Mouse (Mus musculus) embryonic facial prominence, embryonic 15.5 days (tissue): ENCODE data around the gene Unc119b. TPM values are rescaled to one million over a fixed set of nuclear protein-coding genes. Genes with fewer than 3 reads are reported as not detected.
"Not testable (repeated sequence)": the region's sequence is repeated elsewhere in the genome, so short reads cannot be mapped to it uniquely, and the experiment has no call there.

Source experiments
- ATAC-seq: fragments of 200-750 bp; cut with Nextera tagmentation; 2 replicates; pipeline ENCODE4 v1.8.0; 2017; ENCODE audit warnings: low read depth, moderate TSS enrichment; ENCODE audit not compliant: insufficient number of reproducible peaks, low FRiP score, low TSS enrichment
- H3K27ac ChIP-seq: fragments of 300-500 bp; sonication (generic); replicated peaks from 2 replicates; pipeline ENCODE4 v1.5.1; 2015; ENCODE audit warnings: mild to moderate bottlenecking, inconsistent platforms
- H3K27me3 ChIP-seq: fragments of 300-500 bp; sonication (generic); 2 replicates; pipeline ENCODE4 v1.6.1; 2015; ENCODE audit warnings: inconsistent platforms
- H3K36me3 ChIP-seq: fragments of 300-500 bp; sonication (generic); 2 replicates; pipeline ENCODE4 v1.6.1; 2015; ENCODE audit warnings: mild to moderate bottlenecking, inconsistent platforms
- H3K4me1 ChIP-seq: fragments of 300-500 bp; sonication (generic); 2 replicates; pipeline ENCODE4 v1.6.1; 2015; ENCODE audit warnings: inconsistent platforms
- H3K4me2 ChIP-seq: fragments of 300-500 bp; sonication (generic); replicated peaks from 2 replicates; pipeline ENCODE4 v1.6.1; 2015; ENCODE audit warnings: mild to moderate bottlenecking, inconsistent platforms
- H3K4me3 ChIP-seq: fragments of 300-500 bp; sonication (generic); replicated peaks from 2 replicates; pipeline ENCODE4 v1.5.1; 2015; ENCODE audit warnings: mild to moderate bottlenecking, inconsistent platforms
- H3K9ac ChIP-seq: fragments of 300-500 bp; sonication (generic); 2 replicates; pipeline ENCODE4 v1.6.1; 2015; ENCODE audit warnings: inconsistent platforms
- H3K9me3 ChIP-seq: fragments of 300-500 bp; sonication (generic); replicated peaks from 2 replicates; pipeline ENCODE4 v1.6.1; 2016; ENCODE audit warnings: inconsistent platforms
- WGBS: fragments of 180-500 bp; shearing (Covaris S2); methylation state at CpG from one replicate; pipeline ENCODE4 v1.1.7; 2015; 5-methylcytosine and 5-hydroxymethylcytosine counted together
- polyA plus RNA-seq: library from polyadenylated mRNA; unstranded; fragments of >200 nt; fragmentation: Nextera tagmentation; extraction: Ambion mirVana; gene quantifications from 2 replicates; pipeline ENCODE4 v1.2.1, GENCODE M21; 2015

Gene Unc119b
- polyA plus RNA-seq, 1 experiment from 2014 or later = 42.2 TPM

- no peak for ATAC-seq
- H3K36me3 ChIP-seq = peaks cover 3% of the 10 kb centered on the region
- H3K9me3 ChIP-seq = no peaks in the 10 kb centered on the region
- no peaks in the 10 kb centered on the region for H3K27me3 ChIP-seq
- 42% methylated on average over 7 of the region's 7 CpGs for WGBS
- H3K27ac ChIP-seq = peak overlapping the region; percentile 69
- peaks cover 69% of the 10 kb centered on the region for H3K4me1 ChIP-seq
- H3K4me2 ChIP-seq = peak overlapping the region; percentile 80
- H3K9ac ChIP-seq = peak overlapping the region; percentile 35; the same call in 1 of the 2 replicates
- H3K4me3 ChIP-seq = peak overlapping the region; percentile 99
Measured at GRCm38 (mm10) chr5:115156401-115156800, 21.6 kb upstream of the Unc119b start.

GRCm38 (mm10) chr5:115155831-115156230 is 21.1 kb upstream of the Unc119b start:
- H3K4me3 ChIP-seq = peak overlapping the region; percentile 99
- peak overlapping the region; percentile 80 for H3K4me2 ChIP-seq
- peak overlapping the region; percentile 69 for H3K27ac ChIP-seq
- no peaks in the 10 kb centered on the region for H3K9me3 ChIP-seq
- peak overlapping the region; percentile 19 for H3K9ac ChIP-seq
- no peaks in the 10 kb centered on the region for H3K27me3 ChIP-seq
- H3K36me3 ChIP-seq = peaks cover 9% of the 10 kb centered on the region
- WGBS = 11% methylated on average over 5 of the region's 5 CpGs
- no peak for ATAC-seq
- peaks cover 66% of the 10 kb centered on the region for H3K4me1 ChIP-seq

GRCm38 (mm10) chr5:115155156-115155631 is 20.4 kb upstream of the Unc119b start:
- peaks cover 15% of the 10 kb centered on the region for H3K36me3 ChIP-seq
- H3K27ac ChIP-seq = peak overlapping the region; percentile 69
- H3K4me3 ChIP-seq = peak overlapping the region; percentile 99
- H3K9ac ChIP-seq = peak overlapping the region; percentile 19
- ATAC-seq = no peak
- WGBS = 42% methylated on average over 13 of the region's 13 CpGs
- peaks cover 63% of the 10 kb centered on the region for H3K4me1 ChIP-seq
- H3K9me3 ChIP-seq = no peaks in the 10 kb centered on the region
- peak overlapping the region; percentile 80 for H3K4me2 ChIP-seq
- no peaks in the 10 kb centered on the region for H3K27me3 ChIP-seq

GRCm38 (mm10) chr5:115152132-115152956 is 17.6 kb upstream of the Unc119b start:
- Histone ChIP-seq H3K9ac (no peak overlapping the region), H3K4me3 (0 out of 2 replicates have a peak overlapping the region, but pooled peaks have one; percentile 5), H3K9me3 (no peaks in the 10 kb centered on the region), H3K36me3 (peaks cover 42% of the 10 kb centered on the region), H3K4me2 (peak overlapping the region; percentile 22), H3K27ac (peak overlapping the region; percentile 82), H3K27me3 (no peaks in the 10 kb centered on the region), H3K4me1 (peaks cover 56% of the 10 kb centered on the region)
- WGBS = 15% methylated on average over 8 of the region's 8 CpGs
- ATAC-seq = no peak

GRCm38 (mm10) chr5:115151457-115151856 is 16.7 kb upstream of the Unc119b start:
- 72% methylated on average over 13 of the region's 13 CpGs for WGBS
- Histone ChIP-seq H3K27ac (peak overlapping the region; percentile 44; the same call in 1 of the 2 replicates), H3K4me3 (no peak overlapping the region)

GRCm38 (mm10) chr5:115150991-115151390 is 16.2 kb upstream of the Unc119b start:
- Histone ChIP-seq H3K36me3 (peaks cover 56% of the 10 kb centered on the region), H3K9me3 (no peaks in the 10 kb centered on the region), H3K4me1 (peaks cover 49% of the 10 kb centered on the region)

More at GRCm38 (mm10) chr5:115151457-115151856, 16.7 kb upstream of the Unc119b start:
- no peak for ATAC-seq
- Histone ChIP-seq H3K4me2 (no peak overlapping the region), H3K27me3 (no peaks in the 10 kb centered on the region), H3K9me3 (no peaks in the 10 kb centered on the region), H3K9ac (no peak overlapping the region), H3K4me1 (peaks cover 53% of the 10 kb centered on the region), H3K36me3 (peaks cover 51% of the 10 kb centered on the region)

GRCm38 (mm10) chr5:115149675-115150459 is 15.1 kb upstream of the Unc119b start:
- H3K27ac ChIP-seq = no peak overlapping the region
- H3K36me3 ChIP-seq = peaks cover 66% of the 10 kb centered on the region
- H3K9ac ChIP-seq = no peak overlapping the region
- no peaks in the 10 kb centered on the region for H3K9me3 ChIP-seq
- H3K4me3 ChIP-seq = no peak overlapping the region
- WGBS = 92% methylated on average over 14 of the region's 14 CpGs
- H3K4me2 ChIP-seq = no peak overlapping the region
- no peaks in the 10 kb centered on the region for H3K27me3 ChIP-seq
- ATAC-seq = no peak
- H3K4me1 ChIP-seq = peaks cover 37% of the 10 kb centered on the region

More at GRCm38 (mm10) chr5:115150991-115151390, 16.2 kb upstream of the Unc119b start:
- Histone ChIP-seq H3K4me2 (no peak overlapping the region), H3K27ac (peak overlapping the region; percentile 44; the same call in 1 of the 2 replicates), H3K4me3 (no peak overlapping the region), H3K27me3 (no peaks in the 10 kb centered on the region), H3K9ac (no peak overlapping the region)
- ATAC-seq = no peak
- WGBS = 72% methylated on average over 5 of the region's 5 CpGs

GRCm38 (mm10) chr5:115148872-115149271 is 14.1 kb upstream of the Unc119b start:
- H3K4me2 ChIP-seq, H3K4me3 ChIP-seq, H3K27me3 ChIP-seq, H3K9me3 ChIP-seq, H3K9ac ChIP-seq, ATAC-seq, H3K27ac ChIP-seq: not testable (repeated sequence)
- WGBS = no CpG with 5 or more reads among the region's 1 CpGs
- Histone ChIP-seq H3K36me3 (peaks cover 75% of the 10 kb centered on the region), H3K4me1 (peaks cover 28% of the 10 kb centered on the region)

GRCm38 (mm10) chr5:115148378-115148777 is 13.6 kb upstream of the Unc119b start:
- 92% methylated on average over 8 of the region's 8 CpGs for WGBS
- Histone ChIP-seq H3K4me1 (peaks cover 23% of the 10 kb centered on the region), H3K36me3 (peaks cover 80% of the 10 kb centered on the region), H3K9ac (0 out of 2 replicates have a peak overlapping the region, but pooled peaks have one; percentile 1), H3K4me3 (no peak overlapping the region), H3K9me3 (no peaks in the 10 kb centered on the region), H3K27me3 (no peaks in the 10 kb centered on the region), H3K4me2 (no peak overlapping the region), H3K27ac (no peak overlapping the region)
- ATAC-seq = no peak

- Histone ChIP-seq H3K4me2 (no peak overlapping the region), H3K4me3 (no peak overlapping the region), H3K27ac (no peak overlapping the region), H3K36me3 (peaks cover 82% of the 10 kb centered on the region), H3K4me1 (peaks cover 13% of the 10 kb centered on the region), H3K9me3 (no peaks in the 10 kb centered on the region), H3K27me3 (no peaks in the 10 kb centered on the region), H3K9ac (no peak overlapping the region)
- 77% methylated on average over 3 of the region's 3 CpGs for WGBS
- no peak for ATAC-seq
Measured at GRCm38 (mm10) chr5:115147388-115147787, 12.6 kb upstream of the Unc119b start.

GRCm38 (mm10) chr5:115146747-115147130 is 12.0 kb upstream of the Unc119b start:
- H3K9me3 ChIP-seq = no peaks in the 10 kb centered on the region
- no peak overlapping the region for H3K9ac ChIP-seq
- H3K36me3 ChIP-seq = peaks cover 85% of the 10 kb centered on the region
- H3K4me1 ChIP-seq = peaks cover 8% of the 10 kb centered on the region
- no peak overlapping the region for H3K27ac ChIP-seq
- ATAC-seq = no peak
- H3K27me3 ChIP-seq = no peaks in the 10 kb centered on the region
- no peak overlapping the region for H3K4me3 ChIP-seq
- H3K4me2 ChIP-seq = no peak overlapping the region
